Mouse (Mus musculus): ENCODE results near the gene Vldlr.

Gene Vldlr

GRCm38 (mm10) chr19:27216318-27216717 is at the start of gene Vldlr:
Vldlr (plus strand) TSS chr19:27216484.
- DNase-seq (ENCODE audit: low spot score in 2 of 2) = no peak

- no peak for DNase-seq (ENCODE audit: low spot score in 2 of 2)
Observed at GRCm38 (mm10) chr19:27167601-27168319, 48.5 kb upstream of the Vldlr start.

GRCm38 (mm10) chr19:27173836-27174235 is 42.4 kb upstream of the Vldlr start:
- no peak for DNase-seq (ENCODE audit: low spot score in 2 of 2)

GRCm38 (mm10) chr19:27175617-27176016 is 40.7 kb upstream of the Vldlr start:
- DNase-seq (ENCODE audit: low spot score in 2 of 2) = no peak

- DNase-seq (ENCODE audit: low spot score in 2 of 2) = no peak
Observed at GRCm38 (mm10) chr19:27176558-27176957, 39.7 kb upstream of the Vldlr start.

GRCm38 (mm10) chr19:27178195-27178807 is 38.0 kb upstream of the Vldlr start:
- DNase-seq (ENCODE audit: low spot score in 2 of 2) = no peak

GRCm38 (mm10) chr19:27180351-27181122 is 35.7 kb upstream of the Vldlr start:
- peak in 1 of 2 experiments; percentile 44 for DNase-seq (ENCODE audit: low spot score in 2 of 2)

GRCm38 (mm10) chr19:27183511-27183910 is 32.8 kb upstream of the Vldlr start:
- no peak for DNase-seq (ENCODE audit: low spot score in 2 of 2)

GRCm38 (mm10) chr19:27203711-27204238 is 12.5 kb upstream of the Vldlr start:
- DNase-seq (ENCODE audit: low spot score in 2 of 2) = no peak

- DNase-seq (ENCODE audit: low spot score in 2 of 2) = peak in 1 of 2 experiments; percentile 14
Observed at GRCm38 (mm10) chr19:27210991-27211390, 5.3 kb upstream of the Vldlr start.

GRCm38 (mm10) chr19:27215596-27215995 is 688 bp upstream of the Vldlr start:
- DNase-seq (ENCODE audit: low spot score in 2 of 2) = no peak

GRCm38 (mm10) chr19:27216767-27217403 is 601 bp downstream of the Vldlr start:
- peak; percentile 37 to 68 for DNase-seq (ENCODE audit: low spot score in 2 of 2)

- peak; percentile 26 to 53 for DNase-seq (ENCODE audit: low spot score in 2 of 2)
Observed at GRCm38 (mm10) chr19:27217404-27217940, 1.2 kb downstream of the Vldlr start.

GRCm38 (mm10) chr19:27217941-27218411 is 1.7 kb downstream of the Vldlr start:
- peak in 1 of 2 experiments; percentile 37 for DNase-seq (ENCODE audit: low spot score in 2 of 2)

GRCm38 (mm10) chr19:27218561-27219262 is 2.4 kb downstream of the Vldlr start:
- DNase-seq (ENCODE audit: low spot score in 2 of 2) = peak in 1 of 2 experiments; percentile 37

GRCm38 (mm10) chr19:27219586-27219985 is 3.3 kb downstream of the Vldlr start:
- no peak for DNase-seq (ENCODE audit: low spot score in 2 of 2)

- no peak for DNase-seq (ENCODE audit: low spot score in 2 of 2)
Observed at GRCm38 (mm10) chr19:27223046-27223445, 6.8 kb downstream of the Vldlr start.

- DNase-seq (ENCODE audit: low spot score in 2 of 2) = no peak
Observed at GRCm38 (mm10) chr19:27224356-27224755, 8.1 kb downstream of the Vldlr start.

- no peak for DNase-seq (ENCODE audit: low spot score in 2 of 2)
Observed at GRCm38 (mm10) chr19:27226626-27227025, 10.3 kb downstream of the Vldlr start.

- DNase-seq (ENCODE audit: low spot score in 2 of 2) = no peak
Observed at GRCm38 (mm10) chr19:27227131-27227530, 10.8 kb downstream of the Vldlr start.

- DNase-seq (ENCODE audit: low spot score in 2 of 2) = no peak
Observed at GRCm38 (mm10) chr19:27228254-27228653, 12.0 kb downstream of the Vldlr start.
